Mouse (Mus musculus): Measurements from ENCODE around the gene Ttc9.

DNA sequence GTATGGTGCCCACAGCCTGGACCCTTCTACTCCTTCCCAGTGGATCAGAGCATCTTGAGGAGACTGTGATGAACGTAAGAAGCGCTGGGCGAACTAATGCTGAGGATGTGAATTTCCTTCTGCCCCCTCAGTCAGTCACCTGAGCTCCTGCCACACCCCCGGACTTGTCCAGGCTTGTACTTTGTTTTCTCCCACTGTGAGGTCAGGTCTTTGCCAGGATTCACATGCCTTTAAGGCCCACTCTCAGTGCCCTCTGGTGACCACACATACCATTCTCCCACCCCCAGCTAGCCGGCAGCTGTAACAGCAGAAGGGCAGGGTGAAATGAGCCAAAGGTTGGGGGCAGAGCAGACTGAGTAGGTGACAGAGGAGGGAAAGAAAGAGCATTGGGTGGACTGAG lies 32.9 kb downstream of the Ttc9 start:
- no peak for TF ChIP-seq CTCF (IDR thresholded peaks at IDR 0.05; ENCODE audit: low read depth, low read length)
- TF ChIP-seq POLR2A (IDR thresholded peaks at IDR 0.05; ENCODE audit: borderline replicate concordance, low read depth, low read length) = no peak
